Mouse (Mus musculus): ENCODE results near the gene Ttl.
A peak's percentile ranks its signal among the peaks of the same experiment; 100 is the strongest.

Ttl gene

DNA sequence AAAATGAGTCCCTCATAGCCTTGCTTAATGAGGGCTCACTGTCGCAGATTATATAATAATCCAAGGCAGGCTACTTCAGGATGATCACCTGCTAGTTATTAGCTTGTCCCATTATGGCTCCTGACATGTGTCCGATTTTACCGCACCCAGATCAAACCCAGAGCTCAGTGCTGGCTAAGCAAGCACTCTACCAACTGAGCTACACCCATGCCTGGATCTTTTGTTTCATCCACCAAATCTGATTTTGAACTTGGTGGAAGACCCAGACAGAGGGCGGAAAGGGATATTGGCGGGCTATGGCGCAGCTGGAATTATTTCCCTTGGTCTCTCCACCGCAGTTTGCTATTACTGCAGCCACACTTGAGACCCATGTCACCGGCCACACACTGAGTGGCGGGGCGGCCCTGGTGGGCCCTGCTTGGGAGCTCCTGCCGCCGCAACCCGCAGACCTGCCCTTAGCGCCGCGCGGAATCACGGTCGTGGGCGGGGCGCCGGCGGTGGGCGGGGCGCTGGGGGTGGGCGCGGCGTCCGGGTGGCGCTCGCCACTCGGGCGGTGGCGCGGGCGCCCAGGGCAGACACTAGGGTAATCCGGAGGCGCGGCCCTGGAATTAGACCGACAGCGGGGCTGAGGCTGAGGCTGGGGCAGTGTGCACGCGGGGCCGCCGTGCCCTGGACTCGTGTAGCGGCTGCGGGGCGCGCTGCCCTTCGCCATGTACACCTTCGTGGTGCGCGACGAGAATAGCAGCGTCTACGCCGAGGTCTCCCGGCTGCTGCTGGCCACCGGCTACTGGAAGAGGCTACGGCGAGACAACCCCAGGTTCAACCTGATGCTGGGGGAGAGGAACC lies at the start of gene Ttl:
Gene Ttl, plus strand, starts transcription at position 506 of the 846 bp plus-strand sequence.
- DNase-seq, result peak; percentile 77 to 81

DNA sequence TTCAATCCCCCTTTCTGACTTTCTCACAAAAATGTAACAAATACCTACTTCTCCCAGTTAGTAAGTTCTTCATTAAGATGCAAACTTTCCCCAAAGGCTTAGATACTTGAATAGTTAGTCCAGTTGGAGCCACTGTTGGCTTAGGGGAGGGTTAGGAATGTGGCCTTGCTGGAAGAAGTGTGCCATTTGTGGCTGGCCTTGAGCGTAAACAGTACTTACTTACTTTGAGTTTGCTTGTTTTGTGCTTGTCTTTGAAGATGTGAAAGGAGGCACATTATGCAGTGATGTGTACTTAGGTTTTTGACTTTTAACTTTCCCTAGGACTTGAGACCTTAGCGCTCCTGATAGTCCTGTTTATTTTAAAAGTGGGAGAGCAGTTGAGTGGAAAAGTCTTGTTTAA lies 45.6 kb upstream of the Ttl start:
- peak; percentile 15 to 56 for DNase-seq

DNA sequence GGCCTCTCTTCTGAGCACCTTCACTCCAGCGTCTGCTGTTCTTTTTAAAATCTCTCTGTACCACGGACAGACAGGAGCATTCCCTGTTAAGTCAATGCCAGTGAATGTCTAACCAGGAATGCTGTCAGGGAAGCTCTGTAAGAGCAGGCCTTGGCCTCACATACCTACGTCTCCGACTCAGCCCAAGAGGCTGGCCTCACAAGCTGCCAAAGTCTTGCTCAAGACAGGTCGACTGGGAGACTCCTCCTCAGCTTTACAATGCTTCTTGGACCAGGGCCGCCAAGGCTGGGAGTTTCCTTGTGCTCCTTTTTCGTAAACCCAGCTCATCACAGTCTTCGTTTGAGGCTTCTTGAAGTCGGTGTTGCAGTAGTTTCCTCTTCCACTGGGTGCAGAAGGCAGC lies 40.9 kb upstream of the Ttl start:
- DNase-seq, result peak; percentile 54 to 55

DNA sequence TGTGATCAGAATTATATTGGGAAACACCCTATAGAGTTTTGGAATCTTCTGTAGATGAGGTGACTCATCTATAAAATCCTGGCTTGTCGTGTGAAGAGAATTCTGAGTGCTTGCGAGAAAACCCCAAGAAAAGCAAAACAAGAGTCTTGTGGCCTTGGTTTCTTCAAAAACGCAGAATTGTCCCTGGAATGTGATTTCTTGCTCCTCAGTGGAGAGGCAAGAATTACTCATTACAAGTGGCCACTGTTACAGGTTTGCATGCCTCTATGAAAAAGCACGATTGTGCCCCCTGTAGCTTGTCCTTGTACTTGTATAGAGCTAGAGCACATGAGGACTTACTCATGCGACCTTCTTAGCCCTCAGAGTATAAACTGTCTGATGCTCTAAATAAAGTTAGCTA lies 30.4 kb upstream of the Ttl start:
- DNase-seq, result no peak

DNA sequence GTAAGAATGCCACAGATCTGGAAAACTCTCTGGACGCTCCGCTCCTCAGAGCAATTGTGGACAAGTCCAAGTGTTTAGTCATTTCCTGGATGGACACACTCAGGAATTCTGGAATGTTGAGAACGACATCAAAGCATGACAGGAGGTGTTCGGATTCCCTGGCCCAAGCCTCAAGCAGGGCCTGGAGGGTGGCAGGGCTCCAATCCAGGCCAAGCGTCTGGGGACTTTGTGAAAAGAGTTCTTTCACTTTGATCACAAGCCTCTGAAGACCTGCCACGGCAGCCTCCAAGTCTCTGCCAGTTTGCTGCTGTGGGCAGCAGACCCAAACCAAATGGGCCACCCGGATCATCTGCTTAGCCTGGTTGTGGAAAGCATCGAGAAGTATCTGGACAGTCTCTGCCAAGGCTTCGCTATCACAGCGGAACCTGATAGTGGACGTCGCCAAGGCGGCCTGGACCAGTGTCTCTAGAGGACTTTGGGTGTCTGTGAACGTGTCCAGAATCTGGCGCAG lies 27.3 kb upstream of the Ttl start:
- no peak for DNase-seq

DNA sequence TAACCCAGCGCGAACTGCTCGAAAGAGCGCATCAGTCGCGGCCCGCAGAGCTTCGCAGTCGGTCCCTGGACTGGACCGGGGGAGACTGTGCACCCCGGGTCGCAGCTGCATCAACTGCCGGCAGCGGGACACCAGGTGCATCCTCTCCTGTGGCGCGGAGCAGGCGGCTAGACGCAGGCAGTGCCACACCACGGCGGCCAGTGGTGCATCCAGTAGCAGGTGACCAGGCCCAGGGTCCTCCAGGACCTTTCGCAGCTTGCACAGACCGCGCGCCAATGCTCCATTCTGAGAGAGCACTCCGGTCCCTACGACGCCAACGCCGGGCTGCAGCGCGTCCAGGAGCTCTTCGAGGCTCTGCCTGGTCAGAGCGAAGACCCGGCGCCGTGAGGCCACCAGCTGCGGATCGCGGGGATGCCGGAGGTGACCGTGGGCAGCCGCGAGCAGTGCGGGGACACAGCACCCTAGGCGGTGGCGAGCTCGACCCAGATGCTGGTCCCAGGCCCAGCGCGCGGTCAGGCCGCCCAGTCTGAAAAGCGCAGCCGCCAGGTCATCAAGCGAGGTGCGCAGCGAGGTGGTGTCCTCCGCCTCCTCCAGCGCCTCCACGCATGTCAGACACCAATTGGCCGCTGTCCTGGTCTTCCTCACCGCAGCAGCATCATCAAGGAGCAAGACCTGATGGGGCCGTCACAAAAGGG lies 26.7 kb upstream of the Ttl start:
- DNase-seq, result no peak

DNA sequence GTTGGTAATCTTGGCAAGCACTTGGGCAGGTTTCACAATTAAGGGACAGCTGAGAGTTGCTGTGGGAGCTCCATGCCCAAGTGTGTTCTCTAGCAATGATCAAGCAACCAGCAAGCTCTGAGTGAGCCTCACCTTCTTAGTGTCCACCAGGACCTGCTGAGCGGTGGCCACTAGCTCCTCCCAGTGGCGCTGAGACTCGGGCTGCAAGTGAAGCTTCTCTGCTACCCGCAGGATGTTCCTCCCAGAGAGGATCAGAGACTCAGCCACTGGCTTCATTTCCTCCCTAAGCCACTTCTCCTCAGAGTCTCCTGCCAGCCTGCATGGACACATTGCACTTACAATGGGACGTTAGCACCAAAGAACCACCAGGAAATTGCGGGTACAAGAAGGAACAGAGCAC lies 25.2 kb upstream of the Ttl start:
- DNase-seq, result no peak

DNA sequence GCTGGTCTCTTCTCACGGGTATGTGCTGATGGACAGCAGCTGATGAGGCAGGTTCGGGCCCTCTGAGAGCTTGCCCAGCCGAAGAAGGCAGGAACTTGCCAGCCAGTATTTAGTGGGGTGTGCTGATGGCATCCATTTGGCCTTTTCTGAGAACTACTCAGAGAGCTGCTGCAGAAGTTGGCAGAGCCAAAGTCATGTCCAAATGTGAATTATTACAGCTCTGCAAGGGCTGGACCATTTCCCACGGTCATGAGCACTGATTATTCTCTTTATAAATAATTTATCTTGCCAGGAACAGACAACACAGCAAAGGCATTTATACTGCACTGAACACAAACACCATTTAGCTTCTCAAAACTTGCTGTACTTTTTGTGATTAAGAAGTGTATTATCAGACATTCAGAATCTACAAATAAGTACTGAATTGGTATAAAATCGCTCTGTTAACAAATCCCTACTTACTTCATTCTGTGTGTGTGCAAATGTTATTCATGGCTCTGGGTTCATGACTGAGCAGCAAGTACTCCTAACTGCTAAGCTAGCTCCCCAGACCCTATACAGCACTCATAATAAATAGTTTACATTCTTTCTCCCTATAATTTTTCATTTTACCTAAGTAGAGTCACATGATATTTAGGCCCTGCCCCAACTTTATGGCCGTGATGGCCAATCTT lies 19.4 kb upstream of the Ttl start:
- DNase-seq, result peak in 1 of 2 experiments; percentile 15

DNA sequence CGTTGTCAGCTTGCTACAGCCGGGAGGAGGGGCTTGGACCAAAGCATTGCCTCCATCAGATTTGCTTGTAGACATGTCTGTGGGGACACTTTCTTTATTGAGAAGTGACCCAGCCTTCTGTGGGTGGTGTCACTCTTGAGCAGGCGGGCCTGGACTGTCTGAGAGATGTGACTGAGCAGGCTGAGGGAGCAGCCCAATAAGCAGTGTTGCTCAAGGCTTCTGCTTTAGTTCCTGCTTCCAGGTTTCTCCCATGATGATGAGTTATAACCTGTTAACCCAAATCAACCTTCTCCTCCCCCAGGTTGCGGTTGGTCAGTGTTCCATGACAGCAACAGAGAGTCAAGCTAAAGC lies 18.9 kb upstream of the Ttl start:
- no peak for DNase-seq

DNA sequence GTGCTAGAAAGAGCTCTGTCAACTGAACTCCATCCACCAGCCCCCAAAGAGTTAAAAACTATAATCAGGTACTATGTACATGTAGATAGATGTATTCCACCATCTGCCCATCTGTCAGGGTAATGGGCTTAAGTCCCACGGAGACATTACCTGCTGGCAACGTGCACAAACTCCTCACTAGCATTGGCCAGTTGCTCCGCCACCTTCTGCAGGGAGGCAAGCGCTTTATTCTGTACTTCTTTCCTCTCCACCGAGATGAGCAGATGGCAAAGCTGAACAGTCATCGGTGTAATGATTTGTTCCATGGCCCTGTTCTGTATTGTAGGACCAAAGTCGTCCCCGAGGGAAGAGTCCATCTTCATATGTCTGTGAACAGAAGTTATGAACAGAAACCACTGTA lies 17.9 kb upstream of the Ttl start, which contains the start of gene Vinac1:
Gene Vinac1, minus strand, starts transcription at position 362 of the 400 bp plus-strand sequence.
- no peak for DNase-seq

DNA sequence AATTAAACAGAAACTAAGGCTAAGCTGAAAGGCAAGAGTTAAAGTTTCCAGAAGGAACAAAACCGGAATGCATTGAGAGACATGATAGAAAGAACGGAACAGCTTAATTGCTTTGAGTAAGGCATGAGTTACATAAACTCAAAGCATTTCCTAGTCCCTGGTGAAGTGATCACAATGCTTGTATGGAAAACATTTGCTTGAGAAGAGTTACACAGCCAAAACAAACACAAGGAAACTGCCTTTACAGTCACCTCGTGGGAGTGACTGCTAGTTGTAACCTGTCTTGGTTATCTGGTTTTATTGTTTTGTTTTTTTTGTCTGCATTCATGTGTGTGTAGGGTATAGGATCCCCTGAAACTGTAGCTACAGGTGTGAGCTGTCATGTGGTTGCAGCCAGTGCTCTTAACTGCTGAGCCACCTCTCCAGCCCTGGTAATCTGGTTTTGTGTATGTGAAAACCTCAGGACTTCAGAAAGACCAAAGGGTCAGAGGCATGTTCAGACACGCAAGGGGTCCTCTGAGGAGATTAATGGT lies 13.2 kb upstream of the Ttl start:
- DNase-seq, result no peak

DNA sequence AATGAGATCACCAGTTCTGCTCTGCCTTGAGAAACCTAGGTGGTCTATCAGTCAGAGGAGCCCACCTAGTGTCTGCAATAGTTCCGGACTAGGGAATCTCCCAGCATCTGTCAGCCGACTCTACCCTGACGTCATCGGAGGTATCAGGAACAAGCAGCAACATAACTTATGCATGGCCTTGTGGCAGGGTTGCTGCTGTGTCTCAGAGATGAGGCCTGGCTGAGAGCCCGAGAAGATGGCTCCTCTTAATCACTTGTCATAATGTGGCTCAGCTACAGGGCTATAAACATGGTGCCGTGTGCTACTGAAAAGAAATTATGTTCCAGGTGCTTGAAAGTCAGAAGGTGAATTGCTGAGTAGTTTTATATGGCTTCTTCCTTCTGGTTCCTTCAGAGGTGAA lies 10.0 kb upstream of the Ttl start:
- DNase-seq, result no peak

DNA sequence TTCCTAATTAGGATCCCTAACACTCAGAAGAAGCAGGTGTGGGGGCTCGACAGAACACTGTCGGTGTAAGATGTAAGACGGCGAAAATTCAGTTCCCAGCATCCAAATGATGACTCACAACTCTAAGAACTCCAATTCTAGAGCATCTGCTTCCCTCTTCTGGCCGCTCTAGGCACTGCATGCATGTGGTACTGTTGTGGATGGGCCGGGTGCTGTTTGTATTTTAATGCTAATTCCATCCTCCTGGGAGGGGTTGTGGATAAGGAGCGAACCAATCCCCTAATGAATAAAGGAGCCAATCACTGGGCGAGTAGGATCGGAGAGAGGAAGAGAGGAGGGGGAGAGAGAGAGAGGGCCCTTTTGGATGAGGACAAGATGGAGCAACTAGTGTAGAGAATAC lies 9.1 kb upstream of the Ttl start:
- peak in 1 of 2 experiments; percentile 5 for DNase-seq

DNA sequence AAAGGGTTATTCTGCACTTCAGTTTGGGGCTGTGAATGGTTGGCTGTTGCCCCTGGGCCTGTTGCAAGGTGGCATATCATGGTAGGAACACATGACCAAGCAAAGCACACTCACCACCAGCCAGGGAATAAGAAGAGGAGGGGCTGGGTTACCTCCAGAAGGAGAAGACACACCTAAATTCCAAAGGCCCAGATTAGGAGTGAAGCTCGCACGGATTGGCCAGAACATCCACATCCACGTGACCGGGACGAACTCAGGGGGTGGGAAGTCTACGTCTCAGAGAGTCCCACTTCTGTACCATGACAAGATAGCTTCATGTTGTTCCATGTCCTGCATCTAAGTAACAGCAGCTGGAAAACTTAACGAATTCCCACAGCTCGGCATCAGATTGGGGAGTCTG lies 8.5 kb upstream of the Ttl start:
- no peak for DNase-seq

DNA sequence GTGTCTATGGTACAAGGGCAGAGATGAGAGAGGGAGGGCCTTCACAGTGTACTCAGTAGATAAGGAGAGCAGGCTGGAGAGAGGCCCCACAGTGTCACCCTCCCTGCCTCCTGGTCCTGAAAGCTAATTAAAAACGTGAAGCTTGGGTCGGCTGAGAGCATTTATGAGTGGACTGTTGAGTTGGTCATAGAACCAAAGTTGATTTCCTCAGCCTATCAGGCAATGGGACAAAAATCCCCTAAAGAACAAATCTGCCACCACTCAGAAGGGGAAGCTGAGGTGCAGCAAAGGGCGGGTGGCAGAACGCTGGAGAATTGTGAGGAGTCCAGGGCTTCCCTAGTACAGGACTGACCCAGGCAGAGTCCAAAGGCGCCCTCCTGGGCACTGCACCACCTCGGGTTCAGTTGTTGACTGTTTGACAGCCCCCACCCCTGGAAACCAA lies 7.8 kb upstream of the Ttl start:
- no peak for DNase-seq

DNA sequence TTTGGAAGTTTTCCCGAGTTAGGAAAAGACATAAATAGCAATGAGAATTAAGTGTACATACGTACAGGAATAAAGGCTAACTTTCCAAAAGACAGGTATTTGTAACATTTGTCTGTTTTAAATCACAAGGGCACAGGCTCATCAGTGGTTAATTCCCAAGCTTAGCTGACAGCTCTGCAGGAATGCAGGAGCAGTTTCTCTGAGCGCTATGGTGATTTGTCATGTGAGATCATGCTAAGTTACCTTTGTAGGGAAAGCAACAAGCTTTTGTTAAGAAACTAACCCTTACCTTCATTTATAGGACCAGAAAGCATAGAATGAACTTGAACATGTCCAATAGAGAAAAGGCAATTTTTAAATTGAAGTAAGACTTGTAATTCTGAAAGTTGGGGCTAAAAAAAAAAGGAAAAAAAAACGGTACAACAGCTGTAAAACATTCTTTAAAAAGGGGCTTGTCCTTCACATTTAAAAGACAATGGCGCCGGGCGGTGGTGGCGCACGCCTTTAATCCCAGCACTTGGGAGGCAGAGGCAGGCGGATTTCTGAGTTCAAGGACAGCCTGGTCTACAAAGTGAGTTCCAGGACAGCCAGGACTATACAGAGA lies 4.2 kb upstream of the Ttl start:
- DNase-seq, result no peak

DNA sequence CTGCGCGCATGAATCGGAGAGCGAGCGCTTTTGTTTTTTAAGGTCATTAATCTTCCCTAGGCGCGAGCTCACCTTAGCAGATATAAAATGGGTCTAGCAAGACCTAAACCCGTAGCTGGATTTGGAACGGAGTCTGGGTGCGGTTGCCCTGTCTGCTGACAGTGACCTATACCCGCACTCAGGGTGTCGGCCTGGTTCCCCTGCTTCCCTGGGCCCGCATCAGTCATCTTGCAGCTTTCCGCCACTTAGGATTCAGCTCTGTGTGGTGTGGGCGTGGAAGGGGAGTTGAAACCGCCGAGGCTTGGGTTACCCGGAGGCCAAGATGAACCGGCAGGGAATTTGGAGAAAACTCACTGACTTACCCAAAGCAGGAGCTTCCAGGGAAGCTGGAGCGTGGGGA lies 584 bp downstream of the Ttl start:
- peak; percentile 54 to 67 for DNase-seq

DNA sequence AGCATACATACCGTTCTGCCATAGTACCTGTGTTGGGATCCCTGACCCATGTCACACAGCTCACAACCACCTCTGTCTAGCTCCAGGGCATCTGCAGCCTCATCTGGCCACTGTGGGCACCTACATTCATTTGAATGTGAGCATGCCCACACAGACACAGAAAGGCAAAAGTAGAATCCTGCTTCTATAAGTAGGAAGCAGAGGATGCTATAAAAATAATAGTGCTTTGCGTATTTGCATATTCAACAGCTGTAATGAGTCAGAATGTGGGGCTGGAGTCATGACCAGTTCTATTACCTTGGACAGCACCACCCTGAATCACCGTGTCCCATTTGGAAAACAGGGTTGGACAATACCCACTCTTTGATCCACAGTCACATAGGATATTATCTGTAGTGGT lies 4.6 kb downstream of the Ttl start:
- no peak for DNase-seq

DNA sequence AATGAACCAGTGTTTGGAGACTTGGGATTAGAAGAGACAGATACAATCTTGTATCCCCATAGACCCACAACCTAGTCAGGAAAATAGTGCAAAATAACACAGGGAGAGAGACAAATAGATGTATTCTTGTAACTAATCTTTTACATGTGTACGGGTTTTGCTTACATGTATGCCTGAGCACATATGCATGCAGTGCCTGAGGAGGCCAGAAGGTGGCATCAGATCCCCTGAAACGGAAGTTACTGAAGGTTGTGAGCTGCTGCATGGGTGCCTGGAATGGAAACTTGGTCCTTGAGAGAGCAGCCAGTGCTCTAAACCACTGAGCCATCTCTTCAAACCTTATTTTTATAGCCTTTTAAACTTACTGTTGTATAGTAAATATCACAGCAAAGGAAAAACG lies 12.6 kb downstream of the Ttl start:
- no peak for DNase-seq

DNA sequence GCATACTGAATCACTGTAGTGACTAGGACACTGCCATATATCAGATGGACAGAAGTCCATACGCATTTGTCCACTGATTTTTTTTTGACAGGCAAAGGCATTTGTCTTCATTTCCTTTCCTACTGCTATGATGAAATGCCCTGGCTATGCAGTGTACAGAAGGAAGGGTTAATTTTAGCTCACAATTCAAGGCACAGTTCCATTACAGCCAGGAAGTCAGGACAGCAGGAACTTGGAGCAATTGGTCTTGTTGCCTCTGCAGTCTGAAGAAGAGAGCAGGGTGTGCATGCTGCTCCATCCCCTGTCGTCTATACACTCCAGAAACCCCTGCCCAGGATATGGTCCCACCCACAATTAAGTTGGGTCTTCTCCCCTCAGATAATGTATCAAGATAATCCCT lies 13.5 kb downstream of the Ttl start:
- no peak for DNase-seq

DNA sequence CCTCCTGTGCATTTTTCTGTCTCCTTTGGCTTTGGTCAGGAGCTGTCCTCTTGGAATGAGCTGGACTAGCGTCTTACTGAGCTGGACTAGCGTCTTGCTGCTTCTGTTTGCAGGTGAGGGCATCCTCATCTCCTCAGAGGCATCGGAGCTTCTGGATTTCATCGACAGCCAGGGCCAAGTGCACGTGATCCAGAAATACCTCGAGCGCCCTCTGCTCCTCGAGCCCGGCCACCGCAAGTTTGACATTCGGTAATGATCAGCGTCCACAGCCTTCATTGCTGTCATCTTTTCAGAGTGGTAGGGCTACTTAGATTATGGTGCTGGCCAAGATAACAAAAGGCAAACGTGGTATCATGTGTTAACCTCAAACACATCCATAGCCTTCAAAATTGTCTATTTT lies 15.4 kb downstream of the Ttl start:
- DNase-seq, result no peak

DNA sequence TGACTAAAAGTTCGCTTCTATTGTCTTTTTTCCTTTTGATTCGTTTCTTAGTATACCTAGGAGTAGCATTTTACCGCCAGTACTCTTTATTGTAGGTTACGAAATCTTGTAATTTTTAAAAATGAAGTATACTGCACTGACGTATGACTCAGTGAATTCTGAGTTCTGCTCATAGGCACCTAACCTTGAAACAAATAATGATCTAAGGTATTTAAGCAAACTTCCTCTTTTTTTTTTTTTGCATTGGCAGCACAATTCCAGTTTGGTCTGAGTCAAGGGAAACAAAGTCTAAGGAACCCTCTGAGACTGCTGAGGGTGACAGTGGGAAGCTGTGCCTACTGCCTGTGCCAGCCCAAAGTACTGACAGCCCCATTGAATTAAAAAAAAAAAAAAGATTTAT lies 17.8 kb downstream of the Ttl start:
- no peak for DNase-seq

DNA sequence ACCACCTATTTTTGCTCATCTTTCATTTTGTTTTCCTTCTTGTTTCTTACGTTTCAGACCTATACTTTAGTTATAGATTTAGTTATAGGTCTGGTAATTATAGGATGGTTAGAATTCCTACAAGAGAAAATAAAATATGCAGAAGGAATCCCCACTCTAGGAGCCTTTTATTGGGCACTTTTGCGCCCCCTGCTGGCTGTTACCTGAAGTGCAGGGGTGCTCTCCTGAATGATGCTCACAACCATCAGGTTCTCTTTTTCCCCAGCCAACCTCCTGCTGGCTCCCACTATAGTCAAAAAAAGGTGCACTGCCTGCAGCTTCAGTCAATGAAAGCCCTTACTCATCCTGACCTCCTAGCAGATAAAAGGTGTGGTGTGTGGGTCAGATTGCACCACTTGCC lies 19.2 kb downstream of the Ttl start:
- no peak for DNase-seq

Data from lung, adult 18-20 months (tissue).